Mouse (Mus musculus) small intestine, adult 2 months (tissue): ENCODE results near the gene Poldip3.

Experiments used
- CTCF ChIP-seq: fragments of 200-500 bp; IDR thresholded peaks from 2 replicates; pipeline ENCODE4 v1.5.1; 2012; ENCODE audit warnings: low read depth, mild to moderate bottlenecking, control low read depth, inconsistent platforms, low read length, moderate library complexity, mixed read lengths; ENCODE audit not compliant: insufficient replicate concordance, insufficient read length; ENCODE audit errors: extremely low read depth
- POLR2A ChIP-seq: fragments of 200-500 bp; IDR thresholded peaks from 2 replicates; pipeline ENCODE4 v1.6.1; 2012; ENCODE audit warnings: low read depth, mild to moderate bottlenecking, control low read depth, inconsistent platforms, low read length, moderate library complexity

DNA sequence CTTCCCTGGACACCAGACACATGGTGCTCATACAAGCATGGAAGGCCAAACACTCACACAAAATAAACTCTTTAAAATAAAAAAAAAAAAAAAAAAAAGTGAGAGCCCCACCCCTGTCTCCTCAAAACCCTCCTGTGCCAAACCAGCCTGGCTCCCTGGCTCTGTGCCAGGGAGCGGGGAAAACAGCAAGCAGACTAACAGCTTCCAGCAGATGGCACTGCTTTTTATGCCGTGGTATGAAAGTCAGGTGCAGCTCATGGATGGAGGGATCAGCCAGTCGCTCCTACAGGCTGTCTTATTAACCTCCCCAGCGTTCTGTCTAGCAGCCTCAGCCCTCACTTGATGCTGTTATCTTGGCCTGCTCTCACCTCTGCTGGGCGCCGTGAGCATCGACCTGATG is 30.8 kb downstream of the Poldip3 start:
- no peak for TF ChIP-seq POLR2A
- peak; percentile 49; the same call in 1 of the 2 replicates for TF ChIP-seq CTCF
